Mouse (Mus musculus): ENCODE results near the gene Ankrd11.

GRCm38 (mm10) chr8:123048402-123048801 lies 6.3 kb upstream of the Ankrd11 start:
- TF ChIP-seq MYOD1 (IDR thresholded peaks at IDR 0.05; ENCODE audit: control insufficient read depth in 1 of 3, insufficient read length in 2 of 3, low read depth in 2 of 3) (no peak), POLR2A (IDR thresholded peaks at IDR 0.05; ENCODE audit: insufficient read length, low read depth) (no peak), TCF12 (IDR thresholded peaks at IDR 0.05; ENCODE audit: insufficient read depth, poor library complexity, severe bottlenecking) (no peak), POLR2AphosphoS2 (IDR thresholded peaks at IDR 0.05; ENCODE audit: insufficient read length, low read depth) (no peak), E2F4 (IDR thresholded peaks at IDR 0.05; ENCODE audit: insufficient read depth) (no peak), MAX (IDR thresholded peaks at IDR 0.05; ENCODE audit: low read depth) (no peak), USF1 (IDR thresholded peaks at IDR 0.05; ENCODE audit: low read depth) (no peak), MYOG (IDR thresholded peaks at IDR 0.05; ENCODE audit: control insufficient read depth in 1 of 3, insufficient read depth in 1 of 3, insufficient read length in 2 of 3, low read depth in 2 of 3) (no peak)

Measured in myocyte (in vitro differentiated cells).